Mouse (Mus musculus) G1E (cell line): ENCODE data around the gene Itga11. TPM values are rescaled to one million over a fixed set of nuclear protein-coding genes. Genes with fewer than 3 reads are reported as not detected.
"Not testable (repeated sequence)": the region's sequence is repeated elsewhere in the genome, so short reads cannot be mapped to it uniquely, and the experiment has no call there.

Source experiments
- ATAC-seq: 2 replicates; pipeline ENCODE4 v1.8.0; 2016; ENCODE audit warnings: mild to moderate bottlenecking; ENCODE audit not compliant: insufficient number of reproducible peaks, poor library complexity, low FRiP score, severe bottlenecking; ENCODE audit errors: extremely low read depth
- DNase-seq: peaks from one replicate; pipeline ENCODE4 v3.0.0; 2012; ENCODE audit warnings: low spot score
- H3K27me3 ChIP-seq: 2 replicates; pipeline ENCODE4 v1.6.1; 2012; ENCODE audit warnings: mild to moderate bottlenecking, low read length, inconsistent platforms; ENCODE audit not compliant: insufficient read depth
- H3K36me3 ChIP-seq: replicated peaks from 2 replicates; pipeline ENCODE3; 2012; ENCODE audit warnings: mild to moderate bottlenecking, inconsistent platforms
- H3K4me1 ChIP-seq: 2 replicates; pipeline ENCODE4 v1.6.1; 2012; ENCODE audit warnings: low read depth, low read length, inconsistent platforms, mixed read lengths; ENCODE audit not compliant: insufficient read depth
- H3K4me3 ChIP-seq: 2 replicates; pipeline ENCODE4 v1.5.1; 2012; ENCODE audit warnings: low read depth, mild to moderate bottlenecking, inconsistent platforms, low read length, moderate library complexity, mixed read lengths
- H3K9me3 ChIP-seq: replicated peaks from 2 replicates; pipeline ENCODE4 v1.6.1; 2012; ENCODE audit warnings: inconsistent platforms
- CTCF ChIP-seq: IDR thresholded peaks from 2 replicates; pipeline ENCODE4 v1.5.1; 2012; ENCODE audit warnings: low read depth, low read length, inconsistent platforms, mixed read lengths
- GATA1 ChIP-seq: IDR thresholded peaks from 2 replicates; pipeline ENCODE4 v1.6.1; 2012; ENCODE audit warnings: borderline replicate concordance, low read length, inconsistent platforms, mixed read lengths
- GATA2 ChIP-seq: IDR thresholded peaks from 2 replicates; pipeline ENCODE4 v1.6.1; 2012; ENCODE audit warnings: low read depth, low read length, inconsistent platforms, borderline replicate concordance
- POLR2AphosphoS5 ChIP-seq: IDR thresholded peaks from 2 replicates; pipeline ENCODE4 v1.6.1; 2012; ENCODE audit warnings: low read depth, low read length, inconsistent platforms; ENCODE audit not compliant: insufficient replicate concordance
- TAL1 ChIP-seq: conservative IDR thresholded peaks from 2 replicates; pipeline ENCODE4 v1.6.1; 2012; ENCODE audit warnings: low read depth, low read length, inconsistent platforms, mixed read lengths
- polyA plus RNA-seq: library from polyadenylated mRNA; stranded (reverse); fragments of >175 nt; gene quantifications from 2 replicates; pipeline ENCODE4 v1.2.3, GENCODE M21; 2012
- total RNA-seq, 2 experiments: library from RNA; stranded (forward) in 1 of 2; stranded (reverse) in 1 of 2; fragments of 200-1000 nt in 1 of 2; fragments of >200 nt in 1 of 2; fragmentation: Nextera tagmentation in 1 of 2; gene quantifications; 2 replicates each; pipeline ENCODE4 v1.2.3; 2014 to 2017

The Itga11 gene
- total and polyA plus RNA-seq, 3 experiments: not detected

- DNase-seq: no peak
- H3K4me3 ChIP-seq: no peak overlapping the region
- H3K4me1 ChIP-seq: peaks cover 58% of the 10 kb centered on the region
- ATAC-seq: no peak
- no peaks in the 10 kb centered on the region for H3K9me3 ChIP-seq
- H3K36me3 ChIP-seq: no peaks in the 10 kb centered on the region
- H3K27me3 ChIP-seq: no peaks in the 10 kb centered on the region
- TF ChIP-seq TAL1 (no peak), GATA1 (no peak), GATA2 (no peak), POLR2AphosphoS5 (no peak), CTCF (no peak)
Measured at GRCm38 (mm10) chr9:62816323-62817098, 138.9 kb downstream of the Itga11 start.

- H3K4me1 ChIP-seq: peaks cover 55% of the 10 kb centered on the region
- H3K36me3 ChIP-seq: no peaks in the 10 kb centered on the region
- TF ChIP-seq GATA1 (no peak), TAL1 (no peak), GATA2 (no peak), CTCF (no peak), POLR2AphosphoS5 (no peak)
- ATAC-seq (no peak), DNase-seq (no peak)
- H3K4me3 ChIP-seq: no peak overlapping the region
- no peaks in the 10 kb centered on the region for H3K9me3 ChIP-seq
- no peaks in the 10 kb centered on the region for H3K27me3 ChIP-seq
Measured at GRCm38 (mm10) chr9:62817099-62817571, 139.5 kb downstream of the Itga11 start.

GRCm38 (mm10) chr9:62817828-62818614, 140.4 kb downstream of the Itga11 start:
- no peak for DNase-seq
- ATAC-seq: no peak

GRCm38 (mm10) chr9:62819494-62819893, 141.9 kb downstream of the Itga11 start:
- ATAC-seq (no peak), DNase-seq (no peak)
- TF ChIP-seq TAL1 (no peak), GATA2 (no peak), GATA1 (no peak)
- H3K4me3 ChIP-seq: no peak overlapping the region
- H3K4me1 ChIP-seq: peaks cover 44% of the 10 kb centered on the region
- no peaks in the 10 kb centered on the region for H3K36me3 ChIP-seq
- H3K27me3 ChIP-seq: no peaks in the 10 kb centered on the region
- no peaks in the 10 kb centered on the region for H3K9me3 ChIP-seq

More at GRCm38 (mm10) chr9:62817828-62818614, 140.4 kb downstream of the Itga11 start:
- TF ChIP-seq CTCF (no peak), POLR2AphosphoS5 (no peak), GATA1 (no peak), GATA2 (no peak), TAL1 (no peak)
- Histone ChIP-seq H3K4me3 (no peak overlapping the region), H3K27me3 (no peaks in the 10 kb centered on the region), H3K4me1 (peaks cover 46% of the 10 kb centered on the region), H3K36me3 (no peaks in the 10 kb centered on the region), H3K9me3 (no peaks in the 10 kb centered on the region)

- not testable (repeated sequence) for H3K9me3 ChIP-seq, H3K4me3 ChIP-seq, H3K27me3 ChIP-seq, ATAC-seq, DNase-seq, H3K36me3 ChIP-seq
- peaks cover 45% of the 10 kb centered on the region for H3K4me1 ChIP-seq
Measured at GRCm38 (mm10) chr9:62819910-62820309, 142.3 kb downstream of the Itga11 start.

- Histone ChIP-seq H3K9me3 (no peaks in the 10 kb centered on the region), H3K27me3 (no peaks in the 10 kb centered on the region), H3K4me3 (no peak overlapping the region), H3K4me1 (peaks cover 52% of the 10 kb centered on the region), H3K36me3 (no peaks in the 10 kb centered on the region)
- TF ChIP-seq CTCF: no peak
- no peak for TF ChIP-seq GATA2
- no peak for TF ChIP-seq GATA1
- no peak for TF ChIP-seq POLR2AphosphoS5
- TF ChIP-seq TAL1: no peak
- DNase-seq (no peak), ATAC-seq (no peak)
Measured at GRCm38 (mm10) chr9:62820829-62821228, 143.2 kb downstream of the Itga11 start.
